Mouse (Mus musculus): ENCODE results near the gene Slc6a6. TPM values are rescaled to one million over a fixed set of nuclear protein-coding genes. Genes with fewer than 3 reads are reported as not detected.

Slc6a6 gene
- polyA plus RNA-seq, 1 experiment from 2014 or later: 48.4 TPM

DNA sequence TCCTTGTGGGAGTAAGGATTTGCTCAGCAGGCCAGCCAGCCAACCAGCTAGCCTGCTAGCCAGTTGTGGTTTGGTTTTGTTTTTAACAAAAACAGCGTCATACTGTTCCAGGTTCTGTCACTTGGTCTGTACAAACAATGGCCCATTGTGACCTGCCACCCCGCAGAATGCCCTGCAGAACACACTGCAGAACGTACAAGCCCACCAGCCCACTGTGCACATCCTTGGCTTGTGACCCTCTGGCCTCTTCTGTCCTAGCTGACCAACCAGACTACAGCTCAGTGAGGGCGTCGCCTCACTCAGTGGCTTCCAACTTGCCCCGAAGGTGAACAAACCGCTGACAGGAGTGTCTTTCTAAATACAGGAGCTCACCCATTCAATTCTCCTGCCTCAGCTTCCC is 6.4 kb downstream of the Slc6a6 start:
- H3K9me3 ChIP-seq: no peaks in the 10 kb centered on the region
- WGBS: 56% methylated on average over 7 of the region's 7 CpGs
- H3K27ac ChIP-seq: no peak overlapping the region
- no peaks in the 10 kb centered on the region for H3K36me3 ChIP-seq
- H3K4me1 ChIP-seq: peaks cover 51% of the 10 kb centered on the region
- ATAC-seq (ENCODE audit: borderline replicate concordance, extremely low read depth, low FRiP score, low TSS enrichment): no peak
- H3K27me3 ChIP-seq: no peaks in the 10 kb centered on the region
- H3K4me2 ChIP-seq: no peak overlapping the region
- no peak overlapping the region for H3K9ac ChIP-seq
- no peak overlapping the region for H3K4me3 ChIP-seq

DNA sequence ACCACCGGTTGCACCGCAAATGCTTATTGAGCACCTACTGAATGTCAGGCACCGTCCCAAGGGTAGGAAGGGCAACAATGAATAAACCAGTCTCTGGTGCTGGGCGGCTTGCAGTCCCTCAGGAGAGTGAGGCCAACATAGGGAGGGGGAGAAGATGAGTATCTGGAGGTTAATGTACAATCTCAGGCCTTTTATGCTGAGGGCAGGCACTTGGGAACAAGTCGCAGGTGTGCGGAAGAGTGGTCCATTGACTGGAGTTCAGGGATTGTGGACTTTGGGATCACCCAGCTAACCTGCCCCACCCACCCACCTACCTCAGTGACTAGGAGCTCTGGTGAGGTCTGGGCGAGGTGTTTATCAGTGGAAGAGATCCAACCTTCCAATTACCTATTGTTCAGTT is 6.8 kb downstream of the Slc6a6 start:
- no peaks in the 10 kb centered on the region for H3K9me3 ChIP-seq
- ATAC-seq (ENCODE audit: borderline replicate concordance, extremely low read depth, low FRiP score, low TSS enrichment): no peak
- no peak overlapping the region for H3K9ac ChIP-seq
- peaks cover 49% of the 10 kb centered on the region for H3K4me1 ChIP-seq
- no peaks in the 10 kb centered on the region for H3K36me3 ChIP-seq
- no peak overlapping the region for H3K4me2 ChIP-seq
- no peaks in the 10 kb centered on the region for H3K27me3 ChIP-seq
- no peak overlapping the region for H3K4me3 ChIP-seq
- H3K27ac ChIP-seq: no peak overlapping the region
- WGBS: 68% methylated on average over 7 of the region's 7 CpGs

DNA sequence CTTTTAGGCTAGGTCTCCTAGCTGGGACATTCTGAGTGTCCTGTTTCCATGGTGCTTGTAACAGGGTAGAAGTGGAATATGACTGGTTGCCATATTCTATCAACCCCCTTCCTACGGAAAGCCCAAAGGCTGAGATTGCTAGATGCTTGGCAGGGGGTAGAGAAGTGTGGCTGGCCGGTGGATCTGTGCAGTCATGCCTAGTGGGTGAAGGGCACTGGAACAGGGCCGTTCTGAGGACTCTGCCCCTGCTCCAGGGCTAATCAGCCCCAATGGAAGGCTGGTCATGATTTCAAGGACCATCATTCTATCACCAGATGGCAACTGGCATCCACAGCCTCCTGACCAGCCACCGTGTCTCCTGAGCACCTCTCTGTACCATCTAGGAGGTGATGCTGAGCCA is 7.7 kb downstream of the Slc6a6 start:
- Histone ChIP-seq H3K4me2 (no peak overlapping the region), H3K9ac (no peak overlapping the region), H3K27me3 (no peaks in the 10 kb centered on the region), H3K4me1 (peaks cover 40% of the 10 kb centered on the region), H3K36me3 (no peaks in the 10 kb centered on the region), H3K27ac (no peak overlapping the region), H3K4me3 (no peak overlapping the region), H3K9me3 (no peaks in the 10 kb centered on the region)
- WGBS: 85% methylated on average over 4 of the region's 4 CpGs
- ATAC-seq (ENCODE audit: borderline replicate concordance, extremely low read depth, low FRiP score, low TSS enrichment): no peak

DNA sequence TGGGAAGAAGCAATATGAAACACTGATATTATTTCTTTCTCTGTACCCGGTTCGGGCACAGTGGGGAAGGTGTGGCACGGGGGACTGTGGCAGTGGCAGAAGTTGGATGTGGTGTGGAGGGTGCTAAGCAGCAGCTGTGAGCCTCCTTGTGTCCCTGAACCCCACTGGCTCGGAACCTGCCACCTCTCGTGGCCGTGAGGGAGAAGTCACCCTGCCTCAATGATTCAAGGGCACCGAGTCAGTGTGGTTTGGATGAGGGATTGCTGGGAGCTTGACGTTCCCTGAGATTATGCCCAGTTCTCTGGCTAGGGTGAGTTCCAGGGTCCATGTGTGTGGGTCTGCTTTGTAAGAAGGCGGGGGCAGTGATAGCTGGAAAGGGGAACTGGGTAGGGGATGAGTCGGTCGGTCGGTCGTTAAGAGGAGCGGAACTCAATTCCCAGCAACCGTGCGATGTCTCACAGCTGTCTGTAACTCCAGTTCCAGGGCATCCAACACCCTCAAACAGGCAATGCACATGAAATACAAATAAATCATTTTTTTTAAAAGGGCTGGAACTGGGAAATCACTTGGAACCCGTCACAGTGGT is 9.5 kb downstream of the Slc6a6 start:
- Histone ChIP-seq H3K36me3 (no peaks in the 10 kb centered on the region), H3K4me2 (no peak overlapping the region), H3K27ac (no peak overlapping the region), H3K27me3 (no peaks in the 10 kb centered on the region), H3K4me1 (peaks cover 37% of the 10 kb centered on the region), H3K9me3 (no peaks in the 10 kb centered on the region), H3K9ac (no peak overlapping the region), H3K4me3 (no peak overlapping the region)
- ATAC-seq (ENCODE audit: borderline replicate concordance, extremely low read depth, low FRiP score, low TSS enrichment): no peak
- WGBS: 80% methylated on average over 17 of the region's 17 CpGs

DNA sequence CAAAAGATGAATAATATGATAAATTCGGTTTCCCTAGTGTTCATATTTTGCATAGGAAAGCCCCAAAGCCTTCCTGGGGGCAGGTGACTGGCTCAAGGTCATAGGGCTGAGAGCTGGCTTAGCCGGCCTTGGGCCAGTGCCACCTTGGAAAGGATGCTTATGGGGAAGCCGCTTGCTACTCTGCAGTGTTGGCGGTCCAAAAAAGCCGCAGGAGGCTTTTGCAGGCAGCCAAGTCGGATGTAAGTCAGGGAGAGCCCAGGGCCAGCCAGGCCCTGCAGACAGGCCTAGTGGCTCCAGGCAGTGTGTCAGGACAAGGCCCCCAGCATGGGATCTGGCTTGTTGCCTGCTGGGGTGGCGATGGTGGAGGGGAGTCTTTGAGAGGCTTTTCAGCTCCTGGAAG is 10.8 kb downstream of the Slc6a6 start:
- H3K9ac ChIP-seq: no peak overlapping the region
- H3K27me3 ChIP-seq: no peaks in the 10 kb centered on the region
- peaks cover 32% of the 10 kb centered on the region for H3K4me1 ChIP-seq
- H3K9me3 ChIP-seq: no peaks in the 10 kb centered on the region
- no peak overlapping the region for H3K27ac ChIP-seq
- no peaks in the 10 kb centered on the region for H3K36me3 ChIP-seq
- H3K4me3 ChIP-seq: no peak overlapping the region
- WGBS: 64% methylated on average over 7 of the region's 7 CpGs
- ATAC-seq (ENCODE audit: borderline replicate concordance, extremely low read depth, low FRiP score, low TSS enrichment): no peak
- no peak overlapping the region for H3K4me2 ChIP-seq

DNA sequence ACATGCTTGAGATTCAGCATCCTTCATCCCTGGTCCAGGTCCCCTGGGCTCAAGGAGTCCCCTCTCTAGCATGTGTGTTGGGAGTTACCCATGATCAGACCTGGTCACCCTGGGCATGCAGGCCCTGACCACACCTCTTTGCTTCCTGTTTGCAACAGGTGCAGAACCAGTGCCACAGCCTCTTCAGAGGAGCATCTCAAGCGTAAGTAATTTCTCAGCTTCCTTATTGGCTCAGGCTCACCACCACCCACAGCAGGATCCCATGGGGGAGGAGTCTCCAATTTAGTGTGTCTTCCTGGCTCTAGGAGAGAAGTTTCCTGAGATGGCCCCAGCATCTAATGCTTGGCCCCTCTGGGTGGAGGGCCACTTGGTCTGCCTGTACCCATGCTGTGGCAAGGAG is 15.0 kb downstream of the Slc6a6 start:
- peaks cover 6% of the 10 kb centered on the region for H3K36me3 ChIP-seq
- no peak for ATAC-seq (ENCODE audit: borderline replicate concordance, extremely low read depth, low FRiP score, low TSS enrichment)

DNA sequence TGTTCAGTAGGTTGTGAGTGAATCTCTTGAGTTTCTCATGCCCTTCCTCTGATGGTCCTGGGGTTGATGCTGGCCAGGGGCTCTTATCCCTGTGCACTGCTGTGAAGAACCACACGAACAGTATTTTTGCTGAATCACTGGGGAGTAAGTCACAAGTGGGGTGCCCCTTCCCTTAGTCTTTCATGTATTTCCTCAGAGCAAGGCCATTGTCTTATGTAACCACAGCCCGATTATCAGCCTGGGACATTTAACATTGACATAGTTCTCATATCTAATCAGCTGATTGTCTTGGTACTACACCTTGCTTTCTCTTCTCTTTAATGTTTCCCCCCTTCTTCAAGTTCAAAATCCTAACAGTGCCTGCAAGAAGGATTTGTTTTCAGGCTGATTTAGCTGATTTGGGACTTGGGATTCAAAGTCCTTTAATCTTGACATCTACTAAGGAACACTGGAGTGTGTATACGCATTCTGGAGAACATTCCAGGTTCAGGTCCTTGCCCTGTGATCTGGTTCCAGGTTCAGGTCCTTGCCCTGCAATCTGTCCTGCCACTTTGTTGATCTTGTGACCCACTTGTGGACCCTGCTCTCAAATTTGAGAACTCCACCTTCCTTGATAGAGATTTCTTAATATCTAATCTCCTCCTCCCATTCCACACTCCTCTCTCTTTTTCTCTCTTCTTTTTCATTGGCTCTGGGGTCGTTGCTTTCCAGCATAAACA is 15.8 kb downstream of the Slc6a6 start:
- no peak overlapping the region for H3K4me2 ChIP-seq
- no peak overlapping the region for H3K27ac ChIP-seq
- no peaks in the 10 kb centered on the region for H3K9me3 ChIP-seq
- ATAC-seq (ENCODE audit: borderline replicate concordance, extremely low read depth, low FRiP score, low TSS enrichment): no peak
- peaks cover 30% of the 10 kb centered on the region for H3K4me1 ChIP-seq
- no peaks in the 10 kb centered on the region for H3K27me3 ChIP-seq
- H3K36me3 ChIP-seq: peaks cover 9% of the 10 kb centered on the region
- WGBS: 55% methylated on average over 4 of the region's 4 CpGs
- H3K9ac ChIP-seq: no peak overlapping the region
- H3K4me3 ChIP-seq: no peak overlapping the region

More for the DNA sequence above, 15.0 kb downstream of the Slc6a6 start:
- no peak overlapping the region for H3K4me3 ChIP-seq
- no peak overlapping the region for H3K27ac ChIP-seq
- H3K9ac ChIP-seq: no peak overlapping the region
- no peaks in the 10 kb centered on the region for H3K9me3 ChIP-seq
- H3K4me2 ChIP-seq: no peak overlapping the region
- 88% methylated on average over 1 of the region's 1 CpGs for WGBS
- H3K4me1 ChIP-seq: peaks cover 35% of the 10 kb centered on the region
- H3K27me3 ChIP-seq: no peaks in the 10 kb centered on the region

DNA sequence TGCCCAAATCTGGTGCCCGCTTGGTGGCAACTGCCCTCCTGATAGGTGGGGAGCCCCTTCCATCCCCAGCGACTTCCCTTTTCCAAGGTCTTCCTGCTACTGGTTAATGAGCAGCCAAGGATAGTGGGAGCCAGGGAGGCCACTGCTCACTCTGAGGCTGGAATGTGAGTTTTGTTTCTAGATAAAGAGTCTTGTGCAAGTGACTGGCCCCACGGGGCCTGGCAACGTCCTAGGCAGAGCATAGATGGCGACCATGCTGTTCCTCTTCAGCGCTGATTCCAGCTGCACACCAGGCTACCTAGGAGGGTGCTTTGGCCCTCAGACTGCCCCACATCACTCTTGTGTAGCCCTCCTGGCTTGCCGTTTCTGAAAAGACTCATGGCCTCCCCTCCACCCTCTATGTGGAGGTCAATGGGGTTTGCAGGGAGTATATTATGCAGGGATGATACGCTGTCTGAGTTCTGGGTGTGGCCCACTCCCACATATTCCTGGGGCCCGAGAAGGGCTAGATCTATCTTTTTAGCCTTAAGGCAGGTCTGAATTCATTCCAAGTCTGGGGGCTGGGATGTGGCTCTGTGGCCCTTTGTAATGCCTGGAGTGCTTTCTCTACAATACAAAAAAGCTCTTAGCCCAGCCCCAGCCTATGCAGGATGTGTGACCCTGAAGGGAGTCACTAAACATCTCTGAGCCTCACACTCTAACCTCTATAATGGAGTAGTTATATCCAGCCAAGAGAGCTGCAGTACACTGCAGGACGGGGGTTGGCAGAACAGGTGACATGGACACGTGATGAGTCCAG is 17.2 kb downstream of the Slc6a6 start:
- Histone ChIP-seq H3K36me3 (peaks cover 9% of the 10 kb centered on the region), H3K4me3 (no peak overlapping the region), H3K4me2 (no peak overlapping the region), H3K4me1 (peaks cover 28% of the 10 kb centered on the region), H3K9me3 (no peaks in the 10 kb centered on the region), H3K9ac (no peak overlapping the region), H3K27ac (0 out of 2 replicates have a peak overlapping the region, but pooled peaks have one; percentile 37), H3K27me3 (no peaks in the 10 kb centered on the region)
- 77% methylated on average over 11 of the region's 11 CpGs for WGBS
- ATAC-seq (ENCODE audit: borderline replicate concordance, extremely low read depth, low FRiP score, low TSS enrichment): no peak

DNA sequence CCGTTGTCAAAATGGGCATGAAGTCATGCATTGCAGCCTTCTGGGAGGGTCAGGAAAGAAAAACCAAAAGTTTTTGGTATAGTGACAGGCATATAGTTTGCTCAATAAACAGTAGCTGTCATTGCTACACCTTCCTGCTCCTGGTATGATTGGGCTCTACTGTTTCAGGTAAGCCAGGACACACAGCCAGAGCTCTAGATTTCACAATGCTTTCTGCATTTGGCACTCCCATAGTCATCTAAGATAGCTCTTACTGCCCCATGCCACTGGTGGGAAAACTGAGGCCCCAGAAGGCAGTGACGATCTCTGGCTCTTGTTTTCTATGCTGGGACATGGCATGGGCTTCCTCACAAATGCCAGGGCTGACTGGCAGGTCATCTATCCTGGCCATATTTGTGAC is 19.6 kb downstream of the Slc6a6 start:
- ATAC-seq (ENCODE audit: borderline replicate concordance, extremely low read depth, low FRiP score, low TSS enrichment): no peak
- Histone ChIP-seq H3K36me3 (peaks cover 9% of the 10 kb centered on the region), H3K9me3 (peaks cover 2% of the 10 kb centered on the region; the same call in 1 of the 2 replicates), H3K4me1 (peaks cover 18% of the 10 kb centered on the region), H3K4me3 (no peak overlapping the region), H3K27ac (no peak overlapping the region), H3K27me3 (no peaks in the 10 kb centered on the region), H3K4me2 (no peak overlapping the region), H3K9ac (no peak overlapping the region)
- WGBS: 83% methylated on average over 2 of the region's 2 CpGs

DNA sequence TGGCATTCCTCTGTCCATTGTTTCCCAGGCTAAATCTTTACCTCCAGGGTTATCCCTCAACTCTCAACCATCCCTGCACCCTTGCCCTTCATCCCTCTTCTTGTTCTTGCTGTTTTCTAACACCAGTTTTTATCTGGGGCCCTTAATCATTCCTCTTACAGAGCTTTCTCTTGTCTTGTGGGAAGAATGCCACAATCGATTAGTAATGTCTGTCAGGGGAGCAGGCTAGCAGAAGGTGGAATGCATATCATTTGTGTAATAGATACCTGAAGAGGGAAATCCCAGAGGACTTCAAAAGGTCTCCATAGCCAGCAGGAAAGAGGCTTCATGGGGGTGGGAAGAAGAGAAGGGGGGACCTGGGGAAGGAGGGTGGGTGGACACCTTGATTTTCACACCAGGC is 20.6 kb downstream of the Slc6a6 start:
- Histone ChIP-seq H3K27ac (no peak overlapping the region), H3K27me3 (no peaks in the 10 kb centered on the region), H3K4me2 (no peak overlapping the region), H3K9me3 (peaks cover 6% of the 10 kb centered on the region; the same call in 1 of the 2 replicates), H3K9ac (no peak overlapping the region), H3K4me3 (no peak overlapping the region), H3K4me1 (peaks cover 18% of the 10 kb centered on the region), H3K36me3 (peaks cover 9% of the 10 kb centered on the region)
- no peak for ATAC-seq (ENCODE audit: borderline replicate concordance, extremely low read depth, low FRiP score, low TSS enrichment)
- WGBS: 97% methylated on average over 1 of the region's 1 CpGs

DNA sequence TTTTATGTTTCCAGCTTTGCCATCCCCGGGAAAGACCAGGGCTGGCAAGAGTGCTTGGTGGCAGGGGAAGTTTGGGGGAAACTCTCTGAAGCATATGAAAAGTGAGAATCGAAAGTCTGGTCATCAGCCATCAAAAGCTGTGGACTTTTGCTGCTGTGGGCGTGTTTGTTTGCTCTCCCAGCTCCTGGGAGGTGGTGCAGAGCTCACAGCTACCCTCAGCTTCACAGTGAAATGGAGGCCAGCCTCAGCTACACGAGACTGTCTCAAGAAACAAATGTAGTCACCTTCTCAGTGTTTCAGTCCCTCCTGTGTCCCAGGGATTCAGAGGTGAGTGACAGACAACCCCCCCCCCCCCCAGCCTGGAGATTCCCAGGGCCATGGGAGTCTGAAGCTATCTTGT is 21.8 kb downstream of the Slc6a6 start:
- no peak overlapping the region for H3K4me3 ChIP-seq
- no peak overlapping the region for H3K27ac ChIP-seq
- H3K4me2 ChIP-seq: no peak overlapping the region
- no peak overlapping the region for H3K9ac ChIP-seq
- H3K4me1 ChIP-seq: peaks cover 15% of the 10 kb centered on the region
- peaks cover 6% of the 10 kb centered on the region for H3K36me3 ChIP-seq
- H3K27me3 ChIP-seq: no peaks in the 10 kb centered on the region
- peaks cover 6% of the 10 kb centered on the region; the same call in 1 of the 2 replicates for H3K9me3 ChIP-seq
- no peak for ATAC-seq (ENCODE audit: borderline replicate concordance, extremely low read depth, low FRiP score, low TSS enrichment)
- WGBS: 46% methylated on average over 4 of the region's 4 CpGs

Measured in lung, embryonic 15.5 days (tissue).